Mouse (Mus musculus) brown adipose tissue, adult 24 weeks (tissue): ENCODE data around the gene Sox6. TPM values are rescaled to one million over a fixed set of nuclear protein-coding genes. Genes with fewer than 3 reads are reported as not detected.
A peak's percentile ranks its signal among the peaks of the same experiment; 100 is the strongest.
"Not testable (repeated sequence)": the region's sequence is repeated elsewhere in the genome, so short reads cannot be mapped to it uniquely, and the experiment has no call there.

Source experiments
- H3K27ac ChIP-seq: fragments of 200-500 bp; replicated peaks from 2 replicates; pipeline ENCODE4 v1.5.1; 2012; ENCODE audit warnings: low read depth, mild to moderate bottlenecking, low read length
- H3K4me1 ChIP-seq: fragments of 200-500 bp; 2 replicates; pipeline ENCODE4 v1.6.1; 2012; ENCODE audit warnings: low read length, mixed read lengths; ENCODE audit not compliant: control insufficient read depth, insufficient read depth, insufficient read length
- H3K4me3 ChIP-seq: fragments of 200-500 bp; 2 replicates; pipeline ENCODE4 v1.5.1; 2012; ENCODE audit warnings: low read depth, mild to moderate bottlenecking, low read length, moderate library complexity; ENCODE audit not compliant: insufficient read depth
- polyA plus RNA-seq: library from polyadenylated mRNA; stranded (reverse); fragments of >200 nt; gene quantifications from 2 replicates; pipeline ENCODE4 v1.2.4, GENCODE M21; 2012; ENCODE audit not compliant: missing spikeins, insufficient read depth, insufficient read length

The Sox6 gene
- polyA plus RNA-seq, 1 experiment: 24.8 TPM

GRCm38 (mm10) chr7:115666686-115667382 is 371.8 kb downstream of the Sox6 start:
- no peak overlapping the region for H3K27ac ChIP-seq
- no peak overlapping the region for H3K4me3 ChIP-seq
- H3K4me1 ChIP-seq: peaks cover 11% of the 10 kb centered on the region; the same call in 1 of the 2 replicates

- no peak overlapping the region for H3K4me3 ChIP-seq
- no peak overlapping the region for H3K27ac ChIP-seq
- peaks cover 4% of the 10 kb centered on the region; the same call in 1 of the 2 replicates for H3K4me1 ChIP-seq
Observed at GRCm38 (mm10) chr7:115663399-115663798, 375.2 kb downstream of the Sox6 start.

GRCm38 (mm10) chr7:115662121-115662520 is 376.5 kb downstream of the Sox6 start:
- H3K27ac ChIP-seq: no peak overlapping the region
- no peak overlapping the region for H3K4me3 ChIP-seq
- H3K4me1 ChIP-seq: peaks cover 4% of the 10 kb centered on the region; the same call in 1 of the 2 replicates

GRCm38 (mm10) chr7:115646696-115647095 is 391.9 kb downstream of the Sox6 start:
- peaks cover 3% of the 10 kb centered on the region; the same call in 1 of the 2 replicates for H3K4me1 ChIP-seq
- H3K27ac ChIP-seq: no peak overlapping the region
- no peak overlapping the region for H3K4me3 ChIP-seq

- no peak overlapping the region for H3K27ac ChIP-seq
- peaks cover 3% of the 10 kb centered on the region; the same call in 1 of the 2 replicates for H3K4me1 ChIP-seq
- H3K4me3 ChIP-seq: no peak overlapping the region
Observed at GRCm38 (mm10) chr7:115645971-115646447, 392.6 kb downstream of the Sox6 start.

- H3K27ac ChIP-seq: no peak overlapping the region
- H3K4me1 ChIP-seq: peaks cover 3% of the 10 kb centered on the region; the same call in 1 of the 2 replicates
- no peak overlapping the region for H3K4me3 ChIP-seq
Observed at GRCm38 (mm10) chr7:115645272-115645970, 393.2 kb downstream of the Sox6 start.

- H3K4me1 ChIP-seq: peaks cover 12% of the 10 kb centered on the region; the same call in 1 of the 2 replicates
- no peak overlapping the region for H3K4me3 ChIP-seq
- H3K27ac ChIP-seq: no peak overlapping the region
Observed at GRCm38 (mm10) chr7:115630691-115631090, 407.9 kb downstream of the Sox6 start.

- Histone ChIP-seq H3K4me1 (peaks cover 12% of the 10 kb centered on the region; the same call in 1 of the 2 replicates), H3K4me3 (no peak overlapping the region), H3K27ac (no peak overlapping the region)
Observed at GRCm38 (mm10) chr7:115630287-115630686, 408.3 kb downstream of the Sox6 start.

GRCm38 (mm10) chr7:115628766-115629165 is 409.8 kb downstream of the Sox6 start:
- H3K27ac ChIP-seq: no peak overlapping the region
- no peak overlapping the region for H3K4me3 ChIP-seq
- peaks cover 25% of the 10 kb centered on the region for H3K4me1 ChIP-seq

- Histone ChIP-seq H3K4me1 (peaks cover 27% of the 10 kb centered on the region), H3K4me3 (no peak overlapping the region), H3K27ac (peak overlapping the region; percentile 31)
Observed at GRCm38 (mm10) chr7:115625956-115626355, 412.6 kb downstream of the Sox6 start.

GRCm38 (mm10) chr7:115624907-115625552 is 413.6 kb downstream of the Sox6 start:
- Histone ChIP-seq H3K4me3 (peak overlapping the region; percentile 17; the same call in 1 of the 2 replicates), H3K4me1 (peaks cover 27% of the 10 kb centered on the region), H3K27ac (peak overlapping the region; percentile 73)

GRCm38 (mm10) chr7:115624451-115624850 is 414.1 kb downstream of the Sox6 start:
- Histone ChIP-seq H3K4me1 (peaks cover 27% of the 10 kb centered on the region), H3K27ac (peak overlapping the region; percentile 73), H3K4me3 (no peak overlapping the region)

GRCm38 (mm10) chr7:115615697-115616237 is 422.8 kb downstream of the Sox6 start:
- H3K27ac ChIP-seq: peak overlapping the region; percentile 88
- no peaks in the 10 kb centered on the region for H3K4me1 ChIP-seq
- peak overlapping the region; percentile 40 for H3K4me3 ChIP-seq

GRCm38 (mm10) chr7:115607485-115607884 is 431.1 kb downstream of the Sox6 start:
- no peak overlapping the region for H3K4me3 ChIP-seq
- H3K4me1 ChIP-seq: no peaks in the 10 kb centered on the region; the same call in 1 of the 2 replicates
- H3K27ac ChIP-seq: no peak overlapping the region

- not testable (repeated sequence) for H3K4me1 ChIP-seq, H3K4me3 ChIP-seq, H3K27ac ChIP-seq
Observed at GRCm38 (mm10) chr7:115606125-115606524, 432.5 kb downstream of the Sox6 start.
